Mouse (Mus musculus): ENCODE data around the gene Fcrla. TPM values are rescaled to one million over a fixed set of nuclear protein-coding genes. Genes with fewer than 3 reads are reported as not detected.

Fcrla gene
- polyA plus RNA-seq, 1 experiment from 2014 or later = not detected

Other genes with a start within 250 kb of the Fcrla start
- gene Atf6, start 59.8 kb downstream of the Fcrla start, polyA plus RNA-seq (2014; fragmentation: Nextera tagmentation; extraction: Ambion mirVana) = 9.4 and 11.2 TPM in 2 replicates
- gene Gm26620, start 42.5 kb downstream of the Fcrla start, polyA plus RNA-seq (2014; fragmentation: Nextera tagmentation; extraction: Ambion mirVana) = 0.31 TPM in 1 of 2 replicates, not detected in the other
- gene Dusp12, start 42.0 kb downstream of the Fcrla start, polyA plus RNA-seq (2014; fragmentation: Nextera tagmentation; extraction: Ambion mirVana) = 28.9 and 31.1 TPM in 2 replicates
- not detected in 2 replicates for gene Fcrlb, start 14.6 kb downstream of the Fcrla start, polyA plus RNA-seq (2014; fragmentation: Nextera tagmentation; extraction: Ambion mirVana)
- 0.18 TPM in 1 of 2 replicates, not detected in the other for gene Fcgr2b, start 49.0 kb upstream of the Fcrla start, polyA plus RNA-seq (2014; fragmentation: Nextera tagmentation; extraction: Ambion mirVana)
- 0.18 and 0.55 TPM in 2 replicates for gene Fcgr4, start 91.3 kb upstream of the Fcrla start, polyA plus RNA-seq (2014; fragmentation: Nextera tagmentation; extraction: Ambion mirVana)
- 8.5 and 8.6 TPM in 2 replicates for gene Fcgr3, start 137.4 kb upstream of the Fcrla start, polyA plus RNA-seq (2014; fragmentation: Nextera tagmentation; extraction: Ambion mirVana)
- gene Cfap126, start 186.3 kb upstream of the Fcrla start, polyA plus RNA-seq (2014; fragmentation: Nextera tagmentation; extraction: Ambion mirVana) = 1.7 and 2.4 TPM in 2 replicates
- 291 and 314 TPM in 2 replicates for gene Sdhc, start 223.0 kb upstream of the Fcrla start, polyA plus RNA-seq (2014; fragmentation: Nextera tagmentation; extraction: Ambion mirVana)
- gene Mpz, start 223.1 kb upstream of the Fcrla start, polyA plus RNA-seq (2014; fragmentation: Nextera tagmentation; extraction: Ambion mirVana) = 0.12 TPM in 2 replicates